Mouse (Mus musculus) E14TG2a.4 (cell line): ENCODE data around the gene Nfib.

ENCODE experiments used
- H3K27me3 ChIP-seq: 2 replicates; pipeline ENCODE4 v1.6.1; 2014; ENCODE audit warnings: low read length, control low read depth; ENCODE audit not compliant: insufficient read depth
- H3K36me3 ChIP-seq: 2 replicates; pipeline ENCODE4 v1.6.1; 2014; ENCODE audit warnings: low read length, control low read depth; ENCODE audit not compliant: insufficient read depth
- H3K4me1 ChIP-seq: replicated peaks from 2 replicates; pipeline ENCODE4 v1.6.1; 2014; ENCODE audit warnings: low read depth, low read length, control low read depth
- H3K4me3 ChIP-seq: replicated peaks from 2 replicates; pipeline ENCODE4 v1.5.1; 2014; ENCODE audit warnings: mild to moderate bottlenecking, low read length
- H3K9me3 ChIP-seq: 2 replicates; pipeline ENCODE4 v1.6.1; 2014; ENCODE audit warnings: low read length, control low read depth
- CTCF ChIP-seq: conservative IDR thresholded peaks from 2 replicates; pipeline ENCODE4 v1.5.1; 2014; ENCODE audit warnings: low read length
- NANOG ChIP-seq: IDR thresholded peaks from 2 replicates; pipeline ENCODE4 v1.6.1; 2014; ENCODE audit warnings: borderline replicate concordance, low read length, mixed read lengths
- POU5F1 ChIP-seq: IDR thresholded peaks from 2 replicates; pipeline ENCODE4 v1.6.1; 2014; ENCODE audit warnings: low read length, borderline replicate concordance

The Nfib gene

GRCm38 (mm10) chr4:82393021-82393420, 312.5 kb downstream of the Nfib start:
- Histone ChIP-seq H3K4me3 (no peak overlapping the region), H3K9me3 (no peaks in the 10 kb centered on the region), H3K4me1 (peaks cover 60% of the 10 kb centered on the region), H3K27me3 (no peaks in the 10 kb centered on the region), H3K36me3 (no peaks in the 10 kb centered on the region)
- TF ChIP-seq NANOG (no peak), CTCF (no peak), POU5F1 (no peak)

- Histone ChIP-seq H3K36me3 (no peaks in the 10 kb centered on the region), H3K27me3 (no peaks in the 10 kb centered on the region), H3K9me3 (no peaks in the 10 kb centered on the region), H3K4me1 (peaks cover 55% of the 10 kb centered on the region), H3K4me3 (no peak overlapping the region)
- TF ChIP-seq CTCF (no peak), POU5F1 (no peak), NANOG (no peak)
Measured at GRCm38 (mm10) chr4:82392496-82392895, 313.1 kb downstream of the Nfib start.

- TF ChIP-seq CTCF (no peak), NANOG (no peak), POU5F1 (no peak)
- no peaks in the 10 kb centered on the region for H3K36me3 ChIP-seq
- no peaks in the 10 kb centered on the region for H3K9me3 ChIP-seq
- peaks cover 49% of the 10 kb centered on the region for H3K4me1 ChIP-seq
- H3K27me3 ChIP-seq = no peaks in the 10 kb centered on the region
- no peak overlapping the region for H3K4me3 ChIP-seq
Measured at GRCm38 (mm10) chr4:82391726-82392472, 313.7 kb downstream of the Nfib start.

GRCm38 (mm10) chr4:82390545-82390944, 315.0 kb downstream of the Nfib start:
- H3K9me3 ChIP-seq = no peaks in the 10 kb centered on the region
- no peaks in the 10 kb centered on the region for H3K36me3 ChIP-seq
- TF ChIP-seq POU5F1 (no peak), NANOG (no peak), CTCF (no peak)
- peaks cover 37% of the 10 kb centered on the region for H3K4me1 ChIP-seq
- no peaks in the 10 kb centered on the region for H3K27me3 ChIP-seq
- H3K4me3 ChIP-seq = no peak overlapping the region

GRCm38 (mm10) chr4:82389876-82390275, 315.7 kb downstream of the Nfib start:
- Histone ChIP-seq H3K4me1 (peaks cover 34% of the 10 kb centered on the region), H3K4me3 (no peak overlapping the region), H3K36me3 (no peaks in the 10 kb centered on the region), H3K9me3 (no peaks in the 10 kb centered on the region), H3K27me3 (no peaks in the 10 kb centered on the region)
- TF ChIP-seq CTCF (no peak), POU5F1 (no peak), NANOG (no peak)

GRCm38 (mm10) chr4:82387620-82388019, 317.9 kb downstream of the Nfib start:
- TF ChIP-seq NANOG (no peak), POU5F1 (no peak), CTCF (no peak)
- no peaks in the 10 kb centered on the region for H3K9me3 ChIP-seq
- H3K4me1 ChIP-seq = peaks cover 45% of the 10 kb centered on the region

GRCm38 (mm10) chr4:82386222-82386993, 319.1 kb downstream of the Nfib start:
- peaks cover 47% of the 10 kb centered on the region for H3K4me1 ChIP-seq
- H3K36me3 ChIP-seq = no peaks in the 10 kb centered on the region
- TF ChIP-seq CTCF (no peak), NANOG (no peak), POU5F1 (no peak)
- H3K27me3 ChIP-seq = no peaks in the 10 kb centered on the region
- H3K4me3 ChIP-seq = no peak overlapping the region
- H3K9me3 ChIP-seq = no peaks in the 10 kb centered on the region

More at GRCm38 (mm10) chr4:82387620-82388019, 317.9 kb downstream of the Nfib start:
- H3K4me3 ChIP-seq = no peak overlapping the region
- no peaks in the 10 kb centered on the region for H3K27me3 ChIP-seq
- H3K36me3 ChIP-seq = no peaks in the 10 kb centered on the region

GRCm38 (mm10) chr4:82385638-82386037, 319.9 kb downstream of the Nfib start:
- no peak for TF ChIP-seq NANOG
- TF ChIP-seq POU5F1 = no peak
- TF ChIP-seq CTCF = no peak
- no peaks in the 10 kb centered on the region for H3K36me3 ChIP-seq

More at GRCm38 (mm10) chr4:82385638-82386037, 319.9 kb downstream of the Nfib start:
- H3K9me3 ChIP-seq = no peaks in the 10 kb centered on the region
- H3K4me3 ChIP-seq = no peak overlapping the region
- H3K27me3 ChIP-seq = no peaks in the 10 kb centered on the region
- H3K4me1 ChIP-seq = peaks cover 42% of the 10 kb centered on the region
